Mouse (Mus musculus) urinary bladder, postnatal 36 days (tissue): ENCODE measurements around the gene Ccdc130.
"Not testable (repeated sequence)": the region's sequence is repeated elsewhere in the genome, so short reads cannot be mapped to it uniquely, and the experiment has no call there.

Source experiments
- DNase-seq, 2 experiments: peaks; one replicate each; pipeline ENCODE4 v3.0.0; 2022; ENCODE audit warnings: low spot score in 2 of 2, mixed read lengths in 1 of 2

The Ccdc130 gene

GRCm38 (mm10) chr8:84269950-84270773 lies at the start of gene Ccdc130:
Gene Ccdc130, minus strand, starts transcription at chr8:84270380.
- DNase-seq = peak; percentile 99 to 100

- no peak for DNase-seq
Observed at GRCm38 (mm10) chr8:84308376-84308775, 38.2 kb upstream of the Ccdc130 start.

GRCm38 (mm10) chr8:84303951-84304350 lies 33.8 kb upstream of the Ccdc130 start:
- no peak for DNase-seq

GRCm38 (mm10) chr8:84297029-84297785 lies 27.0 kb upstream of the Ccdc130 start:
- DNase-seq = no peak

GRCm38 (mm10) chr8:84291688-84292087 lies 21.5 kb upstream of the Ccdc130 start:
- peak; percentile 18 to 28 for DNase-seq

GRCm38 (mm10) chr8:84291086-84291485 lies 20.9 kb upstream of the Ccdc130 start:
- DNase-seq = no peak

GRCm38 (mm10) chr8:84288892-84289291 lies 18.7 kb upstream of the Ccdc130 start:
- no peak for DNase-seq

GRCm38 (mm10) chr8:84285665-84286064 lies 15.5 kb upstream of the Ccdc130 start:
- not testable (repeated sequence) for DNase-seq

GRCm38 (mm10) chr8:84284608-84285063 lies 14.5 kb upstream of the Ccdc130 start:
- DNase-seq = no peak

GRCm38 (mm10) chr8:84280777-84281176 lies 10.6 kb upstream of the Ccdc130 start:
- DNase-seq = no peak

- no peak for DNase-seq
Observed at GRCm38 (mm10) chr8:84276447-84276846, 6.3 kb upstream of the Ccdc130 start.

- DNase-seq = no peak
Observed at GRCm38 (mm10) chr8:84273968-84274367, 3.8 kb upstream of the Ccdc130 start.

GRCm38 (mm10) chr8:84272302-84272701 lies 2.1 kb upstream of the Ccdc130 start:
- DNase-seq = no peak

- no peak for DNase-seq
Observed at GRCm38 (mm10) chr8:84261098-84261497, 9.1 kb downstream of the Ccdc130 start.

- DNase-seq = peak; percentile 75 to 83
Observed at GRCm38 (mm10) chr8:84256822-84257610, 13.2 kb downstream of the Ccdc130 start, which contains the start of gene Mri1. Gene Mri1, minus strand, starts transcription at chr8:84257326.

GRCm38 (mm10) chr8:84256458-84256821 lies 13.7 kb downstream of the Ccdc130 start:
- DNase-seq = peak in 1 of 2 experiments; percentile 31

- no peak for DNase-seq
Observed at GRCm38 (mm10) chr8:84255858-84256257, 14.3 kb downstream of the Ccdc130 start.

GRCm38 (mm10) chr8:84249257-84250170 lies 20.7 kb downstream of the Ccdc130 start, which contains the start of gene D8Ertd738e:
Gene D8Ertd738e, minus strand, starts transcription at chr8:84249719.
- peak; percentile 75 to 86 for DNase-seq

GRCm38 (mm10) chr8:84241821-84242220 lies 28.4 kb downstream of the Ccdc130 start:
- no peak for DNase-seq

GRCm38 (mm10) chr8:84241167-84241566 lies 29.0 kb downstream of the Ccdc130 start:
- DNase-seq = no peak
